Mouse (Mus musculus) frontal cortex, adult (tissue): ENCODE measurements at regions not wholly inside any gene's neighbourhood (a gene's known extent, or its start where the extent isn't known, plus 50 kb on each side); places are given as distances from the start of the nearest gene placed in this dataset.

Source experiments
- ATAC-seq: cut with Nextera tagmentation; 2 replicates; pipeline ENCODE4 v1.9.2; 2017; ENCODE audit warnings: mild to moderate bottlenecking, moderate library complexity, mixed read lengths; ENCODE audit not compliant: low TSS enrichment

GRCm38 (mm10) chr16:93141967-93142366 lies 316.0 kb upstream of the Runx1 start:
- peak; percentile 75 for ATAC-seq

DNA sequence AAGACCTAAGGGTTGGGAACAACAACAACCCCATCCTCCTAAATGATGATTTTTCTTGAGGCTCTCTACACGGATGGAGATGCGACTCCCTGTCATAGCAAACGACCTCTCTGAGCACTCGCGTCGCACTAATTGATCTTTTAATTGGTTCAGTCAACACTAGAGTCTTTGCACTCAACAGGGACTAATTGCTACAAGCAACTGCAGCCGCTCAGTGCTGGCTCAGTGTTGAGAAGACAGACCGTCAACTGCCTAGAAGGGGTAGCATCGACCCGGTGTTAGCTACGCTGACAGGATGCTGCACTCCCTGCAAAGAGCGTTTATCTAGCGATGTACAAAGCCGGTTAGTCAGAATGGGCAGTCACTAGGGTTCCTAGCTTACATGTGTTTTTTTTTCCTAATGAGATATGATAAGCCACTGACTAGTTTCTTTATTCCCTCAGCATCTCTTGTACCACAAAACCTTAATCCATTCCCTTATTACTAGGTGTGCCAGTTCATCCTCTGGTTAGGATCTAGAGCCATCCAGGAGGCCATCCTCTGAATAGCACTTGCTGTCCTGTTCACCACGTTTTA lies 314.7 kb upstream of the Runx1 start:
- ATAC-seq, result no peak

GRCm38 (mm10) chr16:93137249-93137648 lies 311.3 kb upstream of the Runx1 start:
- ATAC-seq, result no peak; the same call in 1 of the 2 replicates

DNA sequence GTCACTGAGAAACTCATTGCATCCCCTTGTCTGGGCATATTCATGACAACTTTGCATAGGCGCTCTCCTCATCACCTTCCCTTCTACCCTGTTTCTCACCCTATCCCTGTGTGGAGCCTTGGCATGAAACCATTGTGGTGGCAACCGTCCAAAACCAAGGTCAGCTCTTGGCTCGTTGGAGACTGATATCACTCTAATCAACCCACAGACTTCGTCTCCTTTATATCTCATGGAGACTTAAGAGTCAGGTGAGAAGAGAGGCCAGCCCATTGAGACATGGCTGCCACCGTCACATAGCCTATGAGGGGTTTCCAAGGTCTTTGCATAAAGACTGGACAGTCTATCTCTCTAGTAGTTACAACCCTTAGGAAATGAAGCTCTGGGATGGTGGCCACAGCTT lies 305.5 kb upstream of the Runx1 start:
- no peak for ATAC-seq

GRCm38 (mm10) chr16:93130622-93131021 lies 304.7 kb upstream of the Runx1 start:
- ATAC-seq, result no peak

DNA sequence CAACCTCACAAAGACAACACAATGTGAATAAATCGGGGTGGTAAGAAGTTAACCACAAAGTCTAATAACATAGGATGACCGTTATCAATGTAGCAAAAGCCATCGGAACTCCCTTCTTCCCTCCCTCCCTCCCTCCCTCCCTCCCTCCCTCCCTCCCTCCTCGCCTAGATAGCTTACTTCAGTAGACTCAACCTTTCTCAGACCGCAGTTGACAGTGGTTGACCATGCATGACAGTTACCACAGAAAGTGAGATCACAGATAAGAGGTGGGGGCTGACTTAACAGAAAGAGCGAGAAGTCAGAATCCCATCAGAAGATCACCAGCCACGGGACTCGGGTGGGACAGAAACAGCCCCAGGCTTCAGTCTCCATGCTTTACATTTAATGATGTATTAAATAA lies 297.8 kb upstream of the Runx1 start:
- ATAC-seq, result no peak

- ATAC-seq, result peak; percentile 82
Observed at GRCm38 (mm10) chr16:93116111-93116969, 290.4 kb upstream of the Runx1 start.

GRCm38 (mm10) chr16:93110912-93111311 lies 285.0 kb upstream of the Runx1 start:
- ATAC-seq, result no peak

DNA sequence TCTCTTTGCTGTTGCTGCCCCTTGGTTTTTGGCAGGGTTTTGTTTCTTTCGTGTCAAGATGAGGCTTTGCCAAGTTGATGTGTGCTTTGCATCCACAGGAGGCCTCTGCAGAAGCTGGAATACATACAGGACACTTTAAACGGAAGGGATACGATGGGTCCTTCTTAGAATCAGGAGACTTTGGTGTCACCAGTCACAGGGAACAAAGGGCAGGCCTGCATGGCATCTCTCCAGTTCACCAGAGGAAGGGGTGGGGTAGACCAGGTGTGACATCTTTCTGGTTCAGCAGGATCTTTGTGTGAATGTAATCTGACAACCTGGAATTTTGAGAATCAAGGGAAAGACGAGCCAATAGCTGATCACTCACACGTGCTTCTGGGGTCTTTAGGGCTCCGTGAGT lies 284.5 kb upstream of the Runx1 start:
- ATAC-seq, result no peak

GRCm38 (mm10) chr16:93109683-93110407 lies 283.9 kb upstream of the Runx1 start:
- no peak for ATAC-seq

GRCm38 (mm10) chr16:93107524-93107845 lies 281.5 kb upstream of the Runx1 start:
- no peak for ATAC-seq

DNA sequence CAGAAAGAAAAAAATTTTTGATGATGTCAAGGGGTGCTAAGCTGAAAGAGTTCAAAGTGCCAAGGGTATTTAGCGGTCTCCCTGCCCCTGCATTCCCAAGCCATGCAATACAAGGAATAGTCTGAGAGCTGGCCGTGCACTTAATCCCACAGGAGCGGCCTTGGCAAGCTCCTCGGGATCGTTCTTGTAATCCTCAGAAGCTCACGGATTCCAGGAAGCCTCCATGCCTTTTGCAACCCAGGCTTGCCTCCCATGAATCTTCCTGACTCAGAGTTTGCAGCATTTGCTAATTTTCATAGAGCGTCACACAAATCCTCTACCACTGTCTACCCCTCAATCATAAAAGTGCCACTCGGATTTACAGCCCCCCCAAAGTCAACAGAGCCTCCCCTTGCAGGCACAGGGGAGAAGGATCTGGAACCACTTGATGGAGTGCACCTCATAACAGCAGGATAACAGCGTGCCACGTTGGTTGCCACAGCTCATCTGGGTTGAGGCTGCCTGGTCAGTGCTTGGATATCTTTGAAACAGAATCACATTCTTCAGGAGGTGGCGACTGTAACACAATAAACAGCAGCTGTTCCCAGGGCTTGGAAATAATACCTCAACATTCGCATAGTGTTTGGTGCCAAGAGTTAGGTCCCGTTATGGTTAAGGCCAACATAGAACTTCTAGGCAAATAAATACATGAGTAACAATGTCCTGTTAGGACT lies 281.0 kb upstream of the Runx1 start:
- ATAC-seq, result no peak

- ATAC-seq, result 0 out of 2 replicates have a peak, but pooled peaks have one; percentile 50
Observed at GRCm38 (mm10) chr16:93102174-93102573, 276.2 kb upstream of the Runx1 start.

GRCm38 (mm10) chr16:93098057-93098456 lies 272.1 kb upstream of the Runx1 start:
- ATAC-seq, result no peak

GRCm38 (mm10) chr16:93096175-93096574 lies 270.2 kb upstream of the Runx1 start:
- ATAC-seq, result no peak

DNA sequence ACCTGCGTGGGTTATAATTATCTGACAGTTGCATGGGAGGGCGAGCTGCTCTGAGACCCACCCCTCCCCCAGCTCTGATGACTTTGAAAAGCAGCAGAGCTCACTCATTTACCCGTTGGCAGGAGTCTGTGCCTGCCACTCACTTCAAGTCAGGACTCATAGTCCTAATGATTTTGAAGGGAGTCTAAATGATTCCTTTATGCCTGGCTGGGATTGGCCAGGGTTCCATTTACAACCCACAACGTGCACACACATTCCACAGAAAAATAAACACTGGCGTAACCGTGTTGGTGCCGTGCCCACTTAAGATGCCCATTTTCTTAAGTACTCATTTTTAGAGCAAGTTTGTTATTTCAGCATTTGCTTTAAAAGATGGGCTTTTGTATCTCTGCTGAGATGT lies 266.8 kb upstream of the Runx1 start:
- no peak for ATAC-seq

DNA sequence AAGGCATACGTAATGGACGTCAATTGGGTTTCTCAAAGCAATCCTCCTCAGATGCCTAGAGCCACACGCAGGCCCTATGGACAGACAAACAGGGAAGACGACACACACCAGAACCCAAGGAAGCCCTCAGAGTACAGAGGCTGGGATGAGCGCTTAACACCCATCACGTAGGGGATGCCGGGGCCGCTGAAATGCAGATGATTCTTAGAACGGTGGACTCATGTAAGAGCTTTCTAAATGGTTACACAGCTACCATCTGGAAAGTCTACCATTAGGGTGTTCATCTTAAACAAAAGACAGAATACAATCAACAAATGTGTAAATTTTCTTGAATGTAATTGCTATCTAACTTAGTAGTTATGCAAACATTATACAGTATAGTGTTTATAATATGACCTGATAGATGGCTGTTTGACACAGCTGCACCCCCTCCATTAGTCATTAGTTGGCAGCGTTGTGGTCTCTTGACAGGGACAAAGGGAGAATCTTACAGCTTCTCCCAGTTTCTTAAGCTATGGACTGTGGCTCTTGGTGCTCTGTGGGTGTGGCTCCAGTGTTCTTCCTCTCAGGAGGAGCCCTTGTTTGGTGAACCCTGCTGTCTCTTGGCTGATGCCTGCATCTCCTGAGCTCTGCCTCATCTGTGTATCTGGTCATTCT lies 259.4 kb upstream of the Runx1 start:
- ATAC-seq, result no peak

GRCm38 (mm10) chr16:93083756-93084155 lies 257.8 kb upstream of the Runx1 start:
- ATAC-seq, result no peak

- ATAC-seq, result no peak
Observed at GRCm38 (mm10) chr16:93083142-93083541, 257.2 kb upstream of the Runx1 start.

GRCm38 (mm10) chr16:93081533-93081932 lies 255.6 kb upstream of the Runx1 start:
- ATAC-seq, result no peak

DNA sequence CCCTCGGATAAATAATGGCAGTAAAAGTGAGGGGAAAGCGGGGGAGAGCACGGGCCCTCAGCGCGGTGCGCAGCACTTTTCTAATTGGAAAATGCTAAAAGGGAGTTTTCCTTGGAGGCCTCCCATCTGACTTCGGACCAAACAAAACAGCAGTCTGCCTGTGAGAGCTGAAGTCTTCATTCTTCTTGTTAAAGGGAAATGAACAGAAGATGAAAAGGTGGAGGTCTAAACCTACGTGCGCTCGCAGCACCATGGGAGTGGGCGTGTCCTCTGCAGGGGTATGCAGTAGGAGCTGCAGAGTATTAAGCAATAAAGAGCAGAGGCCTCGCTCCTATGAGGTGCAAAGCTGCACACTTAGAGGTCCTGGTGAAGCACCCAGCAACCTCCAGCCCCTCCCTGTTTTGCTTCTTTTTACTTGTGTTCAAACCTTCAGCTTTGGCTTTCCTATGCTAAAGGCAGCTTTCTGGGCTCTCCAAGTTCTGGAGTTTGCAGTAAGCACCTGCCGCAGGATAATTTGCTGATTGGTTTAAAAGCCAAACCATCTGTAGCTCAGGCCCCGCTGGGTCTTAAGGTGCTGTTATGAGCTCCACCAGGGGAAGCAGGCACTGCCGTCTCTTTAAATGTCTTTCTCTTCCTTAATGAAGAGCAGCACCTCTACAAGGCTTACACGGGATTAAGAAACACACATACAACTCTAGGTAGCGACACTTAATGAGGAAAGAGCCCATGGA lies 253.9 kb upstream of the Runx1 start:
- ATAC-seq, result no peak
